Mouse (Mus musculus): Measurements from ENCODE around the gene Itprip. TPM values are rescaled to one million over a fixed set of nuclear protein-coding genes. Genes with fewer than 3 reads are reported as not detected.
A peak's percentile ranks its signal among the peaks of the same experiment; 100 is the strongest.

Itprip gene
- polyA plus RNA-seq, 2 experiments: 14.4 to 17.1 TPM

DNA sequence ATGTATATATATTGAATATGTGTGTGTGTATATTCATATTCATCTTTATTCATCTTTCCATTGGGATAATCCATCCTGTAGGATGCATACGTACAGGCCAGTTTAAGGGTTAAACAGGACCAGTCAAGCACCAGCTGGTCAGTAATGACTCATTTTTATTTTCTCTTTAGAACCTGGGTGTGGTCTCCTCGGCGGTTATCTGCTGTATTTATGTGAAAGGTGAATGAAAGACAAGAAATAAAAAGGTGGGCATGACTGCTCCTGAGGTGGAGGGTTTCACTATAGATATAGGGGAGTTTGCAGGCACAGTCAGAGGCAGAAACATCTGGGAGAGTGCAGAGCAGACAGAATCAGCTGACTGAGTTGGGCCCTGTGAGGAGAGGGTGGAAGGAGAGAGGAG, 49.6 kb downstream of the Itprip start:
- WGBS: 34% methylated on average over 3 of the region's 3 CpGs
- Histone ChIP-seq H3K27ac (replicated peaks; ENCODE audit: low read depth, low read length) (no peak overlapping the region), H3K4me3 (replicated peaks; ENCODE audit: low read length) (no peak overlapping the region)

GRCm38 (mm10) chr19:47868951-47869350, 50.1 kb downstream of the Itprip start:
- DNase-seq (ENCODE audit: low spot score) (peak; percentile 38), ATAC-seq (ENCODE audit: low FRiP score, low read depth) (no peak)
- no peaks in the 10 kb centered on the region for H3K27me3 ChIP-seq (ENCODE audit: control insufficient read depth, insufficient read depth, low read length)
- H3K4me3 ChIP-seq (replicated peaks; ENCODE audit: low read length): no peak overlapping the region
- H3K36me3 ChIP-seq (ENCODE audit: control insufficient read depth, insufficient read depth, low read length): peaks cover 5% of the 10 kb centered on the region
- H3K9me3 ChIP-seq (ENCODE audit: control insufficient read depth, low read length): no peaks in the 10 kb centered on the region
- H3K4me1 ChIP-seq (ENCODE audit: control insufficient read depth, insufficient read depth, low read length): peaks cover 18% of the 10 kb centered on the region
- 28% methylated on average over 4 of the region's 4 CpGs for WGBS
- H3K4me2 ChIP-seq (replicated peaks; ENCODE audit: low read depth, low read length, severe bottlenecking): no peak overlapping the region
- TF ChIP-seq POLR2A (IDR thresholded peaks at IDR 0.05; ENCODE audit: borderline replicate concordance, extremely low read depth, insufficient read depth, insufficient read length): no peak
- H3K27ac ChIP-seq (replicated peaks; ENCODE audit: low read depth, low read length): no peak overlapping the region
- no peak overlapping the region for H3K9ac ChIP-seq (ENCODE audit: low read depth, low read length, severe bottlenecking)

More for the DNA sequence above, 49.6 kb downstream of the Itprip start:
- Histone ChIP-seq H3K9ac (ENCODE audit: low read depth, low read length, severe bottlenecking) (no peak overlapping the region), H3K4me1 (ENCODE audit: control insufficient read depth, insufficient read depth, low read length) (peaks cover 18% of the 10 kb centered on the region), H3K4me2 (replicated peaks; ENCODE audit: low read depth, low read length, severe bottlenecking) (no peak overlapping the region), H3K9me3 (ENCODE audit: control insufficient read depth, low read length) (no peaks in the 10 kb centered on the region), H3K36me3 (ENCODE audit: control insufficient read depth, insufficient read depth, low read length) (no peaks in the 10 kb centered on the region), H3K27me3 (ENCODE audit: control insufficient read depth, insufficient read depth, low read length) (no peaks in the 10 kb centered on the region)
- ATAC-seq (ENCODE audit: low FRiP score, low read depth) (no peak), DNase-seq (ENCODE audit: low spot score) (no peak)
- no peak for TF ChIP-seq POLR2A (IDR thresholded peaks at IDR 0.05; ENCODE audit: borderline replicate concordance, extremely low read depth, insufficient read depth, insufficient read length)

- H3K4me3 ChIP-seq (replicated peaks; ENCODE audit: low read length): no peak overlapping the region
- no peak overlapping the region for H3K27ac ChIP-seq (replicated peaks; ENCODE audit: low read depth, low read length)
- no peak overlapping the region for H3K9ac ChIP-seq (ENCODE audit: low read depth, low read length, severe bottlenecking)
- ATAC-seq (ENCODE audit: low FRiP score, low read depth) (no peak), DNase-seq (ENCODE audit: low spot score) (no peak)
- peaks cover 13% of the 10 kb centered on the region for H3K36me3 ChIP-seq (ENCODE audit: control insufficient read depth, insufficient read depth, low read length)
- 62% methylated on average over 4 of the region's 4 CpGs for WGBS
- no peaks in the 10 kb centered on the region for H3K27me3 ChIP-seq (ENCODE audit: control insufficient read depth, insufficient read depth, low read length)
- H3K4me2 ChIP-seq (replicated peaks; ENCODE audit: low read depth, low read length, severe bottlenecking): no peak overlapping the region
- H3K4me1 ChIP-seq (ENCODE audit: control insufficient read depth, insufficient read depth, low read length): peaks cover 18% of the 10 kb centered on the region
- no peaks in the 10 kb centered on the region for H3K9me3 ChIP-seq (ENCODE audit: control insufficient read depth, low read length)
- no peak for TF ChIP-seq POLR2A (IDR thresholded peaks at IDR 0.05; ENCODE audit: borderline replicate concordance, extremely low read depth, insufficient read depth, insufficient read length)
These were observed 51.4 kb downstream of the Itprip start for GRCm38 (mm10) chr19:47867628-47868175.

- H3K27ac ChIP-seq (replicated peaks; ENCODE audit: low read depth, low read length): peak within 1 kb of the TSS; percentile 80
- H3K9me3 ChIP-seq (ENCODE audit: control insufficient read depth, low read length): no peaks in the 10 kb centered on the region
- ATAC-seq (ENCODE audit: low FRiP score, low read depth): peak; percentile 100
- peak; percentile 64; the same call in 1 of the 2 replicates for TF ChIP-seq POLR2A (IDR thresholded peaks at IDR 0.05; ENCODE audit: borderline replicate concordance, extremely low read depth, insufficient read depth, insufficient read length)
- peak; percentile 98 for DNase-seq (ENCODE audit: low spot score)
- H3K4me2 ChIP-seq (replicated peaks; ENCODE audit: low read depth, low read length, severe bottlenecking): peak within 1 kb of the TSS; percentile 85
- H3K4me3 ChIP-seq (replicated peaks; ENCODE audit: low read length): peak within 1 kb of the TSS; percentile 66
- under 1% methylated on average over 49 of the region's 49 CpGs for WGBS
- no peaks in the 10 kb centered on the region for H3K27me3 ChIP-seq (ENCODE audit: control insufficient read depth, insufficient read depth, low read length)
- peaks cover 28% of the 10 kb centered on the region for H3K36me3 ChIP-seq (ENCODE audit: control insufficient read depth, insufficient read depth, low read length)
- peaks cover 18% of the 10 kb centered on the region for H3K4me1 ChIP-seq (ENCODE audit: control insufficient read depth, insufficient read depth, low read length)
- H3K9ac ChIP-seq (ENCODE audit: low read depth, low read length, severe bottlenecking): peak within 1 kb of the TSS; percentile 84
These were observed 53.6 kb downstream of the Itprip start, which contains the start of gene Gsto2 for GRCm38 (mm10) chr19:47865353-47865947. Gene Gsto2 (plus strand): TSS chr19:47865534.

DNA sequence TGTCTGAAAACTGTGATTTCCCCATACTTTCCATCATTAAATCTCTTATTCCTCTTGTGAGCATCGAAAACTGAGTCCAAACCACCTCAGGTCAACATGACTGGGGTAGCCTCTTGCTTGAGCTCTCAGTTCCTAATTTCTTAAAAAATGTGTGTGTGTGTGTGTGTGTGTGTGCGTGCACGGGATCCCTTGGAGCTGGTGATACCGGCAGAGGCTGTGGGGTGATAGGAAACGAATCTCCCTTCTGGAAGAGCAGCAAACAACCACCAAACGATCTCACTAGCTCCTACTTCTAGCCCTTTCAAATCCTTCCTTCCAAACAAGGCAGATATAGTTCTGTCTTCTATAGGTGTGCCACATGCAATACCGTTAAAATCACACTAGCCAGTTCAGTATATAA, 54.4 kb downstream of the Itprip start:
- Histone ChIP-seq H3K4me2 (replicated peaks; ENCODE audit: low read depth, low read length, severe bottlenecking) (peak overlapping the region; percentile 85), H3K27ac (replicated peaks; ENCODE audit: low read depth, low read length) (no peak overlapping the region), H3K4me3 (replicated peaks; ENCODE audit: low read length) (peak overlapping the region; percentile 66), H3K9ac (ENCODE audit: low read depth, low read length, severe bottlenecking) (no peak overlapping the region), H3K27me3 (ENCODE audit: control insufficient read depth, insufficient read depth, low read length) (no peaks in the 10 kb centered on the region), H3K9me3 (ENCODE audit: control insufficient read depth, low read length) (no peaks in the 10 kb centered on the region), H3K4me1 (ENCODE audit: control insufficient read depth, insufficient read depth, low read length) (peaks cover 15% of the 10 kb centered on the region), H3K36me3 (ENCODE audit: control insufficient read depth, insufficient read depth, low read length) (peaks cover 34% of the 10 kb centered on the region)
- 84% methylated on average over 7 of the region's 7 CpGs for WGBS
- no peak for TF ChIP-seq POLR2A (IDR thresholded peaks at IDR 0.05; ENCODE audit: borderline replicate concordance, extremely low read depth, insufficient read depth, insufficient read length)
- ATAC-seq (ENCODE audit: low FRiP score, low read depth) (no peak), DNase-seq (ENCODE audit: low spot score) (no peak)

All from limb, embryonic 14.5 days (tissue).